ENCODE assay signal across 8 mouse cellular contexts in the genomic region with DNA sequence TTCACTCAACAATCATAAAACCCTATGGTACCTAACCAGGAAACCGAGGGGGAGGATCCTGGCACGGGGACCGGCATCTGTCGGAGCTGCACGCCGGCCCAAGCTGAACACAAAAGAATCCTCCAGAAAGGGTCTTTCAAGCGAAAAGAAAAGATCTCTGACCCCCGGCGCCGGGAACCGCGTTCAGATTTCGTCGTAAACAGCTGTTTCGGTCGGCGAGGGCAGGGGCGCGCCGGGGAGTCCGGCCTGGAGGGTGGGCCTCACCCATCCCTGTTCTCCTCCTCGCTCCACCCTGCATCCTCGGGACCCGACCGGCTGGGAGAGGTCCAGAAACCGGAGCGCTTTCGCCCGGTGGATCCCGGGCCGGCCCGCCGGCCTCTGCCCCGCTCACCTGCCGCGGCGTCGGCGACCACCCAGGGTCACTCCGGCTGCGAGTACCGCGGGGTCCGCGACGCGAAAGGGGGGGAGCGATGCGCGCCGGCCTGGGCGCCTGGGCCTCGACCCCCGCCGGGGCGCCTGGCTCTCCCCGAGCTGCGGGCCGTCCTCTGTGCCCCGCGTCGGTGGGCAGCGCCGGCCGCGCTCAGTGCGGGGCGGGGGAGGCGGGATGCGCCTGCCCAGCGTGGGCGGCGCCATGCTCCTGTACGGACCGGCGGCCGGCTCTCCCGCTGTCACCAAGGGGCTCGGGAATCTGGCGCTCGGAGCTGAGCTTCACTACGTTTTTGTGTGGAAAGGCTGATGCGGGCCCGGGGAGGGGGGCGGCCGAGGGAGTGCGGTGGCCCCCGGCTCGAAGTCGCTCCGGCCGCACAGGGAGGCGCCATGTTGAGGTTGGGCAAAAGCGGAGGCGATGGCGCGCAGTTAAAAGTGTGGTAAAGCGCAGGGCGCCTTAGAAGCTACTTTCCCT. TPM values are rescaled to one million over a fixed set of nuclear protein-coding genes. Genes with fewer than 3 reads are reported as not detected.
DNase-seq lines count a peak whose midpoint lies in the region; ATAC-seq and TF ChIP-seq lines count a peak whose summit lies in the region.

A gene (minus strand): TSS at position 585 of the 901 bp plus-strand sequence.

- H3K36me3 ChIP-seq in intestine, embryonic 14.5 days (ENCODE audit: control insufficient read depth, insufficient read depth, low read length), result no peaks in the 10 kb centered on the region

- no peaks in the 10 kb centered on the region for H3K9me3 ChIP-seq in intestine, embryonic 14.5 days (ENCODE audit: control insufficient read depth, low read length)

- peak; percentile 69 to 74 for DNase-seq in adrenal gland, adult 18-20 months (ENCODE audit: low spot score in 2 of 2)
- peak; percentile 61 for DNase-seq in gastrocnemius, postnatal 25 days
- DNase-seq in intestine, embryonic 14.5 days (ENCODE audit: low spot score), result peak; percentile 88
- peak; percentile 76 to 78 for DNase-seq in left cerebral cortex, postnatal 25 days (ENCODE audit: low spot score in 2 of 2)
- DNase-seq in right cerebral cortex, postnatal 25 days, result peak; percentile 76
- DNase-seq in c-Kit-positive CD71-positive TER-119-positive erythroid progenitor cells, embryonic 14.5 days (ENCODE audit: low spot score), result no peak

- peak; percentile 90 for ATAC-seq in intestine, embryonic 14.5 days (replicated peaks; ENCODE audit: low FRiP score, low TSS enrichment, low read depth)
- ATAC-seq in megakaryocyte-erythroid progenitor cell, adult 5-6 weeks (replicated peaks; ENCODE audit: low FRiP score, low TSS enrichment, poor library complexity, severe bottlenecking), result peak; percentile 71

- peak; percentile 10; the same call in 1 of the 2 replicates for TF ChIP-seq POLR2A in cortical plate, adult 2 months (IDR thresholded peaks at IDR 0.05; ENCODE audit: extremely low read depth, insufficient read depth, low read length)

- H3K27me3 ChIP-seq in intestine, embryonic 14.5 days (replicated peaks; ENCODE audit: control insufficient read depth, insufficient read depth, low read length), result no peaks in the 10 kb centered on the region

- H3K4me3 ChIP-seq in cortical plate, adult 2 months (ENCODE audit: insufficient read depth, low read length), result peak within 1 kb of the TSS; percentile 69
- peak within 1 kb of the TSS; percentile 83 for H3K4me3 ChIP-seq in intestine, embryonic 14.5 days (ENCODE audit: low read depth, low read length)

- peak within 1 kb of the TSS; percentile 95 for H3K27ac ChIP-seq in cortical plate, adult 2 months (ENCODE audit: insufficient read depth, low read length)
- H3K27ac ChIP-seq in intestine, embryonic 14.5 days (ENCODE audit: low read depth), result peak within 1 kb of the TSS; percentile 73

- intact Hi-C loops in left cerebral cortex, postnatal 25 days (cut with DNase I), result no loop called here

- H3K4me1 ChIP-seq in cortical plate, adult 2 months (ENCODE audit: control insufficient read depth, insufficient read depth, low read length), result peaks cover 3% of the 10 kb centered on the region; the same call in 1 of the 2 replicates
- peaks cover 10% of the 10 kb centered on the region; the same call in 1 of the 2 replicates for H3K4me1 ChIP-seq in intestine, embryonic 14.5 days (replicated peaks; ENCODE audit: control insufficient read depth, insufficient read depth, low read length)

- H3K9ac ChIP-seq in intestine, embryonic 14.5 days (ENCODE audit: low read length), result peak within 1 kb of the TSS; percentile 72

- WGBS in intestine, embryonic 14.5 days, result under 1% methylated on average over 87 of the region's 99 CpGs

- TF ChIP-seq CTCF in cortical plate, adult 2 months (IDR thresholded peaks at IDR 0.05; ENCODE audit: extremely low read depth, insufficient read depth, low read length), result no peak

- peak within 1 kb of the TSS; percentile 77 for H3K4me2 ChIP-seq in intestine, embryonic 14.5 days (ENCODE audit: low read length)

RNA-seq across cellular contexts. Expression of the gene that starts here (rescaled TPM):
- 10 to 100 TPM; 10.4 to 11.2 TPM for total RNA-seq in adrenal gland, adult 18-20 months (2021)
- polyA plus RNA-seq in cortical plate, adult 2 months (2012; rRNA removed), result 14.0 and 16.5 TPM in 2 replicates
- 1 to 10 TPM; 4.4 to 7.1 TPM for total RNA-seq in gastrocnemius, postnatal 25 days (2021)
- 52.6 and 55.7 TPM in 2 replicates for polyA plus RNA-seq in intestine, embryonic 14.5 days (2014; fragmentation: Nextera tagmentation; extraction: Ambion mirVana)
- total RNA-seq in left cerebral cortex, postnatal 25 days (2021), result 10 to 100 TPM; 40.0 to 42.2 TPM
- 2.3 and 3.0 TPM in 2 replicates for total RNA-seq in megakaryocyte-erythroid progenitor cell, adult 5-6 weeks (2014; fragmentation: Nextera tagmentation)
- total RNA-seq in megakaryocyte-erythroid progenitor cell, adult 5-6 weeks (2017), result 0.99 and 2.7 TPM in 2 replicates
